Mouse (Mus musculus) cortical plate, adult 2 months (tissue): ENCODE measurements around the gene Arhgap15.

Source experiments
- CTCF ChIP-seq: fragments of 200-500 bp; IDR thresholded peaks from 2 replicates; pipeline ENCODE4 v1.5.1; 2011; ENCODE audit warnings: mild to moderate bottlenecking, control low read depth, low read length; ENCODE audit not compliant: insufficient read depth; ENCODE audit errors: extremely low read depth
- POLR2A ChIP-seq: fragments of 200-500 bp; IDR thresholded peaks from 2 replicates; pipeline ENCODE4 v1.6.1; 2011; ENCODE audit warnings: mild to moderate bottlenecking, low read length, control low read depth; ENCODE audit not compliant: insufficient read depth; ENCODE audit errors: extremely low read depth

DNA sequence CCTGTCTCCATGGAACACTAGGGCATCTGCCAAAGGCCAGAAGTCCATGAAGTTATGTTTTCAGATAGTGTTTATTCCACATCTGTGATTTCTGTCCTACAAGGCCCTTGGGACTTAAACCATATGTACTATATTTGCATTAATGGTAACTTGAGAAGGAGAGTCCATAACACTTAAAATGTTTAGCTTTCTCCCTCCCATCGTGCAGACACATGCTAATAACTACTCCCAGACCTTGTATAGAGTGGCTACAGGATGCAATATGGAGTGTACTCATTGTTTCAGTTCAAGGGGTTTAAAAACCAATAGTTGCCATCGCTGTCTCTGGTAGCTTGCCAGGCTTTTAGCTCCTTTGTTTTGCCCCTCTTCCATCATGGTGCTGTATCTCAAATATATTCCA, 295.5 kb downstream of the Arhgap15 start:
- TF ChIP-seq CTCF = no peak
- no peak for TF ChIP-seq POLR2A
